Mouse (Mus musculus) intestine, embryonic 15.5 days (tissue): ENCODE data around the gene Tsc2. TPM values are rescaled to one million over a fixed set of nuclear protein-coding genes. Genes with fewer than 3 reads are reported as not detected.

Experiments used
- ATAC-seq: fragments of 200-750 bp; cut with Nextera tagmentation; 2 replicates; pipeline ENCODE4 v1.8.0; 2017; ENCODE audit warnings: moderate TSS enrichment, moderate library complexity
- H3K27ac ChIP-seq: fragments of 300-500 bp; sonication (generic); 2 replicates; pipeline ENCODE4 v1.5.1; 2015; ENCODE audit warnings: mild to moderate bottlenecking, inconsistent platforms
- H3K27me3 ChIP-seq: fragments of 300-500 bp; sonication (generic); replicated peaks from 2 replicates; pipeline ENCODE4 v1.6.1; 2015; ENCODE audit warnings: inconsistent platforms
- H3K36me3 ChIP-seq: fragments of 300-500 bp; sonication (generic); 2 replicates; pipeline ENCODE4 v1.6.1; 2015; ENCODE audit warnings: inconsistent platforms
- H3K4me1 ChIP-seq: fragments of 300-500 bp; sonication (generic); replicated peaks from 2 replicates; pipeline ENCODE4 v1.6.1; 2015; ENCODE audit warnings: inconsistent platforms
- H3K4me2 ChIP-seq: fragments of 300-500 bp; sonication (generic); replicated peaks from 2 replicates; pipeline ENCODE4 v1.6.1; 2015; ENCODE audit warnings: mild to moderate bottlenecking, inconsistent platforms
- H3K4me3 ChIP-seq: fragments of 300-500 bp; sonication (generic); replicated peaks from 2 replicates; pipeline ENCODE4 v1.5.1; 2015; ENCODE audit warnings: inconsistent platforms
- H3K9ac ChIP-seq: fragments of 300-500 bp; sonication (generic); 2 replicates; pipeline ENCODE4 v1.6.1; 2015; ENCODE audit warnings: inconsistent platforms
- H3K9me3 ChIP-seq: fragments of 300-500 bp; sonication (generic); 2 replicates; pipeline ENCODE4 v1.6.1; 2016; ENCODE audit warnings: inconsistent platforms
- WGBS: fragments of 180-500 bp; shearing (Covaris S2); methylation state at CpG from one replicate; pipeline ENCODE4 v1.1.7; 2015; 5-methylcytosine and 5-hydroxymethylcytosine counted together
- polyA plus RNA-seq: library from polyadenylated mRNA; unstranded; fragments of >200 nt; fragmentation: Nextera tagmentation; extraction: Ambion mirVana; gene quantifications from 2 replicates; pipeline ENCODE4 v1.2.1, GENCODE M21; 2015

Gene Tsc2
- polyA plus RNA-seq, 1 experiment from 2014 or later: 41.0 TPM

DNA sequence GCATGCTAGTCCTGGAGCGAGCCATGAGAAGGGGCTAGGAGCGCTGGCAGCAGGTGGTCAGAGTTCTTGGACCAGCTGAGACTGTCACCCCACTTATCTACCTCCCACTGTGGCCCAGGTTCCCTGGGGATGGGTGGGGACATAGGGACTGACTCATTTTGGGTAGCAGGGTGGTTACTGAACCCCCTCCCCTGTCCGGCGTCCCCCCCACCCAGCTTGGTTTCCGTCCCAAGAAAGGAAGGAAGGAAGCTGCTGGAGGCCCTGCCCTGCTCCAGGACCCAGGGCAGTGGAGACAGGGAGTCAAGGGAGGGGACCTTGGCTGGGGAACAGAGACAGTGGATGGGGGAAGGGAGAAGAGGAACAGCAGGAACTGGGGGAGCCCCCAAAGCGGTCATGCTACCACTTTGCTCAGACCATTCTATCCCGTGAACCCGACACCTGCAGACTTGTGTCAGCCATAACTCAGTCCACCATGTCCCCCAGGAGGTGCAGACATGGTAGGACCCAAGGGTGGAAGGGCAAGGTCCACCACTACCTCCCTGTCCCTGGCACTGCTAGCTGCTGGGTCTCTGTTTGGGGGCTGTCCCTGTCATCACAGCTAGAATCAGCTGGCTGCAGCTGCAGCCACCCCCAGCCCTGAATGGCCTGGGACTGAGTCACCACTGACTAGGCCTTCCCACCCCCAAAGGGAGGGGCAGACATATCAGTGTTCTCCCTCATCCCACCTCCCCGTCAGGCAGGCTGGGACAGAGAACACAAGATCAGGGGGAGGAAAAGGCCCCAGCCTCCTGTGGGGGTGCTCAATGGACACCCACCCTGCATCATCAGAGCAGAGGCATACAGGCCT, 12.7 kb upstream of the Tsc2 start:
- Histone ChIP-seq H3K4me3 (no peak overlapping the region), H3K27me3 (no peaks in the 10 kb centered on the region), H3K36me3 (peaks cover 6% of the 10 kb centered on the region; the same call in 1 of the 2 replicates), H3K4me1 (peaks cover 37% of the 10 kb centered on the region), H3K27ac (peak overlapping the region; percentile 81), H3K9me3 (no peaks in the 10 kb centered on the region), H3K9ac (0 out of 2 replicates have a peak overlapping the region, but pooled peaks have one; percentile 13), H3K4me2 (peak overlapping the region; percentile 24; the same call in 1 of the 2 replicates)
- WGBS: 76% methylated on average over 9 of the region's 9 CpGs
- ATAC-seq: peak; percentile 18; the same call in 1 of the 2 replicates

DNA sequence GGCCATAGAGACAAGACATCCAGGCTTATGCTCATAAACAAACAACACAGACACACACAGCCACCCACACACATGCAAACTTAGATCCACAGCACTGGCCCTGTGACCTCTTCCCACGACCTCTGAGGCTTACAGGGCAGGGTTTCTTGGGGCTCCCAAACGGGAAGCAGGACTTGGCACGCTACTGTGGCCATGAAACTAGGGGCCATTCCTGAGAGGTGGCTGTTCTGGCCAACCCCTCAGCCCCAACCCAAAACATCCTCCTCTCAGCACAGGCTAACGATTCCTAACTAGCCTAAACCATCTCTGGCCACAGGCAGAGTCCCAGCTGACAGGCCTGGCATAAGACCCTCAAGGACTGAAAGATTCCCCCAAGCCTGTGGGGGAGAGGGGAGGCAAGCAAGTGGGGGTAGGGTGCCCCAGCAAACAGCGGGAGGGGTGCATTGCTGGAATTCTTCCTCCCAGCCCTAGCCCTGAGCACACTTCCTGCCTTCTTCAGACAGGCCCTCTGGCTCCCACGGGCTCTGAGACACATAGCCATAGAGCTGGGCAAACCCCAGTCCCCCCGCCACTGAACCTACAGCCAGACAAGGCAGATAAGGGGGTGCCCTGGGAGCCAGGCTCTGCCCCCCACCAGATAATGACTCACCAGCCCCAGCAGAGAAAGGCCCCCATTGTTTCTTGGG, 11.7 kb upstream of the Tsc2 start:
- H3K4me3 ChIP-seq: no peak overlapping the region
- 0 out of 2 replicates have a peak overlapping the region, but pooled peaks have one; percentile 13 for H3K9ac ChIP-seq
- H3K27me3 ChIP-seq: no peaks in the 10 kb centered on the region
- H3K9me3 ChIP-seq: no peaks in the 10 kb centered on the region
- H3K27ac ChIP-seq: peak overlapping the region; percentile 81
- H3K36me3 ChIP-seq: peaks cover 6% of the 10 kb centered on the region; the same call in 1 of the 2 replicates
- H3K4me1 ChIP-seq: peaks cover 39% of the 10 kb centered on the region
- 32% methylated on average over 7 of the region's 7 CpGs for WGBS
- peak overlapping the region; percentile 24; the same call in 1 of the 2 replicates for H3K4me2 ChIP-seq
- ATAC-seq: peak; percentile 52

DNA sequence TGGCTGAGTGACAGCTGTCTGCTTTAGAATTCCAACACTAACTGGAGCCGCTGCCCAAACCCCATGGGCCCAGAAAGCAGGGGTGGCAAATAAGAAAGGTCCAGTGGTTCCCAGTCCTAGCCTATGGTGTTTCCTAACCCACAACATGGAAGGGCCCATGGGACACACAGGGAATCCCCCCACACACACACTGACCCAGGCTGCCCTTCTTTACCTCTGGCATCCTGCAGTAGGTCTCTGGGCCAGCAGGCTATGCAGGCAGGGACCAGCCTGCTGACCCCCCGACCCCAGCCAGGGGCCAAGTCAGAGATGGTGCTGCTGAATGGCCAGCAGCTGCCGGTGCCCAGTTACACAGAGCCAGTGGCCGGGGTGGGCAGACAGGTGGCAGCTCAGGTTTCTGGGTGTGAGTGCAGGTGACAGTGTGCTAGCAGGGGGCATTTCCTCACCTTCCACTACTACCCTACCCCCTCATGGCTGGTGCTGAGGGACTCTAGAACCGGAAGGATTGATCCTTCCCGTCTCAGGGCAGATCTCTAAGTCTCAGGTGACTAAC, 10.4 kb upstream of the Tsc2 start:
- H3K9ac ChIP-seq: no peak overlapping the region
- no peak for ATAC-seq

DNA sequence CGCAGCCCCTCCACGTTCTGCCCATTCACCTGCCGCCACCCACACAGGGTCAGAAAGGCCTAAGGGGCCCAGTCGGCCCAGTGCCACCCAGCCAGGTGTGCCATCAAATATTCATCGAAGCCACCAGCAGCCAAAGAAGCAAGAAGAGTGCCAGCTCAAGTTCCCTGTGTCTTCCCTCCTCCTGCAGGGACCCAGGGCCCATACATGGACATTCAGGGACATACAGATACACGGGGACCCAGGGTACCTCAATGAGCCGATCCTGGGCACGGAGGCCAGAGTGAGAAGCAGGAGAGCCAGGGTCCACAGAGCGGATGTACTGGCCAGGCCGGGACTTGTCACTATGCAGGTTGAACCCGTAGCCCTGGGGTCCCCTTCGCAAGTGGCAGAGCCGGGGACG, 9.5 kb upstream of the Tsc2 start:
- Histone ChIP-seq H3K9me3 (no peaks in the 10 kb centered on the region), H3K4me1 (peaks cover 32% of the 10 kb centered on the region), H3K27ac (no peak overlapping the region), H3K4me2 (no peak overlapping the region), H3K4me3 (no peak overlapping the region), H3K27me3 (no peaks in the 10 kb centered on the region), H3K9ac (no peak overlapping the region), H3K36me3 (peaks cover 6% of the 10 kb centered on the region; the same call in 1 of the 2 replicates)
- 92% methylated on average over 14 of the region's 14 CpGs for WGBS
- no peak for ATAC-seq

More for the DNA sequence above, 10.4 kb upstream of the Tsc2 start:
- Histone ChIP-seq H3K9me3 (no peaks in the 10 kb centered on the region), H3K27me3 (no peaks in the 10 kb centered on the region), H3K36me3 (peaks cover 6% of the 10 kb centered on the region; the same call in 1 of the 2 replicates), H3K4me2 (no peak overlapping the region), H3K4me1 (peaks cover 32% of the 10 kb centered on the region), H3K27ac (no peak overlapping the region), H3K4me3 (no peak overlapping the region)
- 74% methylated on average over 6 of the region's 6 CpGs for WGBS

DNA sequence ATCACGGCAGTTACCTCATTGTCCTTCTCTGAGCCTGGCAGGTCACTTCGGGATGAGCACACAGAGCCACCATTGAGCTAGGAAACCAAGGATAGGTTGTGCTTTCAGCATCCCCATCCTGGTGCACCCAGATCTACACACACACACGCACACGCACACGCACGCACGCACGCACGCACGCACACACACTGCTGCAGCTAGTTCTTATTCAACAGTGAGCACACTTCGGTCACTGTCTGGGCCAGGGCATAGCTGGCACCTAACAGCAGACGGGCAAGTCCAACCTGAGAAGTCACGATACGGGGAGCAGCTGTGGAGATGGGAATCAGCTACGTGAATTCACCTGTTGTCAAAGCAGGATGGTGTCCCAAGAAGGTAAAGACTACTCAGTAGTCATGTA, 8.2 kb upstream of the Tsc2 start:
- Histone ChIP-seq H3K36me3 (peaks cover 6% of the 10 kb centered on the region; the same call in 1 of the 2 replicates), H3K9me3 (no peaks in the 10 kb centered on the region), H3K4me2 (no peak overlapping the region), H3K9ac (no peak overlapping the region), H3K4me3 (no peak overlapping the region), H3K27me3 (no peaks in the 10 kb centered on the region), H3K27ac (peak overlapping the region; percentile 89; the same call in 1 of the 2 replicates), H3K4me1 (peaks cover 32% of the 10 kb centered on the region)
- no peak for ATAC-seq
- 94% methylated on average over 15 of the region's 15 CpGs for WGBS

DNA sequence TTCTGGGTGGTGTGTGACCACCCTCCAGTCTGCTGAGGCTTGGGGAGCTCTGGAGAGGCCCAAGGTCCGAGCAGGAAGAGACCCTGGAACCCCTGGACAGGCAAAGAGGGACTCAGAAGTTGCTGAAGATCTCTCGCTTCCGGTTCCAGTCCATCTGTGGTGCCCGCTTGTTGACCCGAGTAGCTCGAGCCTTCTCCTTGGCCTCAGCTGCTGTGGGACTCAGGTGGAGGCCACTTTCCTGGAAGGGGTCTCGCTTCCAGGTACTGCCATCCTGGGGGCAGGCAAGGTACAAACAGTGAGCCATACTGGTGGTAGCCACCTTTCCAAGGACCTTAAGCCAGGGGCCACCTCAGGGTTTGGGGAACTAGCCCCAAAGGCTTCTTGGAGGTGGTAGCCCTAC, 7.7 kb upstream of the Tsc2 start:
- WGBS: 91% methylated on average over 7 of the region's 7 CpGs
- no peaks in the 10 kb centered on the region for H3K9me3 ChIP-seq
- no peak overlapping the region for H3K4me2 ChIP-seq
- ATAC-seq: no peak
- no peak overlapping the region for H3K9ac ChIP-seq
- H3K4me3 ChIP-seq: no peak overlapping the region
- H3K4me1 ChIP-seq: peaks cover 29% of the 10 kb centered on the region
- H3K27me3 ChIP-seq: no peaks in the 10 kb centered on the region
- peak overlapping the region; percentile 89 for H3K27ac ChIP-seq
- peaks cover 6% of the 10 kb centered on the region; the same call in 1 of the 2 replicates for H3K36me3 ChIP-seq

DNA sequence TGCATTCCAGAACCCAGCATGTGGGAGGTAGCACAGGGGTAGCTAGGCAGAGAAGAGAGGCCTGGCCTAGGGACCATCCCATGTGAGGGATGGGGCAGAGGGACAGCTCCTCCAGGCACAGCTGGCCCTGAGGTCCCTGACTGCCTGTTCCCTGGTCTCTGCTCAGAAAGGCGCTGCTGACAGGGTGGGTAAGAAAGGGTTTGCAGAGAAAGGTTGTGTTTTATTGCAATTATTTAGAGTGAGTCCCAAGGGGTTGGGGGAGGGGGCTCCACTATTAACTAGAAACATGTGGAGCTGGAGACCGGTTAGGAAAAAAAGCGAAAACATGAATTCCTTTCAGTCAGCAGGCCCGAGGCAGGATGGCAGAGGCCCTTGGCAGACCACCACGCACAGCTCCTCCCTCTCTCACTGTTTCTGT, 7.2 kb upstream of the Tsc2 start:
- H3K9me3 ChIP-seq: no peaks in the 10 kb centered on the region
- peak overlapping the region; percentile 26; the same call in 1 of the 2 replicates for H3K9ac ChIP-seq
- ATAC-seq: 0 out of 2 replicates have a peak, but pooled peaks have one; percentile 11
- peaks cover 27% of the 10 kb centered on the region for H3K4me1 ChIP-seq
- 60% methylated on average over 5 of the region's 5 CpGs for WGBS
- H3K27ac ChIP-seq: peak overlapping the region; percentile 89
- no peak overlapping the region for H3K4me3 ChIP-seq
- no peak overlapping the region for H3K4me2 ChIP-seq
- peaks cover 6% of the 10 kb centered on the region; the same call in 1 of the 2 replicates for H3K36me3 ChIP-seq
- H3K27me3 ChIP-seq: no peaks in the 10 kb centered on the region

DNA sequence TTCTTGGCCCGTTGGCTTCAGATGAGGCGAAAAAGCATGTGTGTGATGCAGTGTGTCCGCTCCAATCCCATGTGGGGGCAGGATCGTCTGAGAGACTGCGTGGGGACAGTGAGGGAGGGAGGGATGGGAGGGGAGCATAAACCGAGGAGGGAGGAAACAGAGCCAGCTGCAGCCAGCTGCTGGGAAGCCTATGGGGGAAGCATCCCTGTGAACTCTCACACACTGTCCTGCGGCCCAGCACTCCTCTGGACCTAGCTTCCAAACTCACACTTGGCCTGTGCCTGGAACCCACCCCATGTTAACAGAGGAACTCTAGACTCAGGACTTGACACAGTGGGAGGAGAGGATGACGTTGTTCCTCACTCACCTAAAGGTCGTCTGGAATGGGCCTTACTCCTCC, 6.4 kb upstream of the Tsc2 start:
- Histone ChIP-seq H3K4me1 (peaks cover 22% of the 10 kb centered on the region), H3K27ac (peak overlapping the region; percentile 89), H3K36me3 (peaks cover 6% of the 10 kb centered on the region; the same call in 1 of the 2 replicates), H3K4me2 (no peak overlapping the region), H3K9ac (peak overlapping the region; percentile 26; the same call in 1 of the 2 replicates), H3K9me3 (no peaks in the 10 kb centered on the region), H3K4me3 (no peak overlapping the region), H3K27me3 (no peaks in the 10 kb centered on the region)
- WGBS: 53% methylated on average over 9 of the region's 9 CpGs
- peak; percentile 81 for ATAC-seq

DNA sequence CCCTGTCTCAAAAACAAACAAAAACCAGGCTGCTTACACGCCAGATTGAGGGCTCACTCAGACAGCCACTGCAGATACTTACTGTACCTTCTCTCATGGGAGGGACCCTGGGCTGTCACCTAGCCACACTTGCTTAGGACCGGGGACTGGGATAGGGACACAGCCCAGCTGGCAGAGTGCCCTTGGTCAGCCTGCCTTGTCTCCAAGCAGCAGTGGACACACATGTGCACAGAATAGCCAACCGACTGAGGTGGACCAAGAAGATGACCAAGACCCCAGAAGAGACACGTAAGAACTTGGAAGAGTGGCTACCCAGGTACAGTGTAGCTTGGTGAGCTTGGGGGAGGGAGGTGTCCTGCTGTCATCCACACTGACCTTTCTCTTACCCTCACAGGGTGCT, 5.8 kb upstream of the Tsc2 start:
- 78% methylated on average over 4 of the region's 4 CpGs for WGBS
- Histone ChIP-seq H3K9ac (no peak overlapping the region), H3K4me3 (no peak overlapping the region), H3K27me3 (no peaks in the 10 kb centered on the region), H3K27ac (peak overlapping the region; percentile 59), H3K4me1 (peaks cover 24% of the 10 kb centered on the region), H3K4me2 (no peak overlapping the region), H3K9me3 (no peaks in the 10 kb centered on the region), H3K36me3 (peaks cover 6% of the 10 kb centered on the region; the same call in 1 of the 2 replicates)
- no peak for ATAC-seq

DNA sequence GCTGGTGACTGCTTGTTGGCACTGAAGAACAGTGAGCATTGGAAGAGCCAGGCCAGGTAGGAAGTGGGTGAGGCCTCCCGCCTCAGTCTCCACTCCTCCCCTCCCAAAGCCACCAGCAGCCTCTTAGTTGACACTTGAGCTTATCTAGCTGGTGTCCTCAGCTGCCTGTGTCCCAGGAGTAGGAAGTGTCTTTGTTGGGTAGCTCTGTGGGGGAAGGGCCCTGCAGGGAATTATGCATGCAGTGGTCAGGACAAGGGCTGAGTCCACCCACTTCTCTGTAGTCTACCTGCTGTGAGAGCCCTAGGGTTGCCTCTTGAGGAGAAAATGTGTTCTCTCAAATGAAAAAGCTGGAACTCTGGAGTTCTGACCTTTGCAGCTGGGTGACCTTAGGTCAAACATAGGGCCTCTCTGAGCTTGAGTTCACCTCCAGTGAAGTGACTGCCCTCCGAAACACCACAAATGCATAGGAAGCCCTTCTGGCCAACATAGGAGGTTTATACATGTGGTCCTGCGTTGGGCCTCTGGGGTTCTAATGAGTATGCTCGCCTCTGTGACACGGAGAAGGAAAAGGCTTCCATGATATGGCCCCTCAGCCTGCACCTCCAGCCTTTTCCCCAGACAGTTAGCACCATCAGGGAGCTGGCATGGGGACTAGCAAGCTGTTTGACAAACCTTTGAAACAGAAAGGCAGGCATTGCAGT, 4.5 kb upstream of the Tsc2 start:
- Histone ChIP-seq H3K27ac (no peak overlapping the region), H3K36me3 (peaks cover 6% of the 10 kb centered on the region; the same call in 1 of the 2 replicates), H3K4me3 (no peak overlapping the region), H3K9ac (no peak overlapping the region), H3K4me1 (peaks cover 29% of the 10 kb centered on the region), H3K27me3 (no peaks in the 10 kb centered on the region), H3K4me2 (no peak overlapping the region), H3K9me3 (no peaks in the 10 kb centered on the region)
- no peak for ATAC-seq
- 75% methylated on average over 5 of the region's 5 CpGs for WGBS

DNA sequence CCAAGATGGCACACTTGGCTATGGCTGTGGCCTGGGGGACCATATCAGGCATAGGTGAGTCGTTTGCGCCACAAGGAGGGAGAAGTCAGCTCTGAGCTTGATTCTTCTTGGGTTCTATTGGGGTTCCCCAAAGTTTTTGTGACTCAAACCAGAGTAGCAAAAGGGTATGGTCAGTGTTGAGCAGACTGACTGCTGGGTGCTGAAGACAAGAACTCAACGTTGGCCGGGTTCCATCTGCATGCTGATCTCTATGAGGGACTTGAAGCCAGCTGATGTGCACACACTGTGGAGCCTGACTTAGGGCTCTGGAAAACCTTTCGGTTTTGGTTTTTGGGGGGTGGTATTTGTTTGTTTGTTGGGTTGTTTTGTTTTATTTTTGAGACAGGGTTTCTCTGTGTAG, 3.3 kb upstream of the Tsc2 start:
- no peak for ATAC-seq
- Histone ChIP-seq H3K27me3 (no peaks in the 10 kb centered on the region), H3K4me3 (no peak overlapping the region), H3K4me1 (peaks cover 34% of the 10 kb centered on the region), H3K27ac (no peak overlapping the region), H3K4me2 (no peak overlapping the region), H3K36me3 (peaks cover 5% of the 10 kb centered on the region; the same call in 1 of the 2 replicates), H3K9me3 (no peaks in the 10 kb centered on the region), H3K9ac (no peak overlapping the region)
- WGBS: 92% methylated on average over 5 of the region's 5 CpGs
